Mouse (Mus musculus): ENCODE measurements around the gene Gm13697.
A peak's percentile ranks its signal among the peaks of the same experiment; 100 is the strongest.

The Gm13697 gene

DNA sequence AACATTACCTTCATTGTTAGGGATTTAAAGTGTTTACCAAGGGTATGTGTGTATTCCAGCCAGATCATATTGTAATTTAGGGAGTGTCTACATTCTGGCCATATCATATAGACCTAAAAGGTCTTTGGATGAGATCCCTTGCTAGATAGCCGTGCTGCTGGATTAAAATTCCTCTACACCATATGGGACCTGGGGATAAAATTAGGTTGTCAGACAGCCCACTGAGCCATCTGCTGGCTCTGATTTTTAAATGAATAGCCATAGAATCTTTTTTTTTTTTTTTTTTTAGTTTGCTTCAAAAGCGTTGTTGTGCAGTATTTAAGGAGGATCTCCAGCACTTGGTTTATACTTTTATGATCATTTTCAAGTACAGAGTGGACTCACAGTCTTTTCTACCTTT lies 48.0 kb downstream of the Gm13697 start:
- ATAC-seq (ENCODE audit: low TSS enrichment): peak; percentile 85

DNA sequence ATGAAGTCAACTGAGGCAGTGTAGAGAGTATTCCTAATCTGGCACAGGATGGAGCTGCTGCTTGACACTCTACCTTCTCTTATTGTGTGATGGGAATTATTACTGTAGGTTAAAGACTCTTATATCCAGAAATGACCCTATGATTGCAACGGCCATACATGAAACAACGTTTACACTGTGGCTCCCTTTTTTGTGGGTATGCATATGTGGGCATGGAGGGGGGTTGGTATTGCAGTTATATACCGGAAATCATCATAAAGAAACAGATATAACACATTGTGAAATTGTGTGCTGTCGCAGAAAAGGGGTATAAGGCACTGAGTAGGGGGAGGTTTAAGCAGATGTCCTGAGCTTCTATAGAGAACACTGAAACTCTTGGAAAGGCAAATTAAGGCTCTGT lies 51.5 kb downstream of the Gm13697 start:
- ATAC-seq (ENCODE audit: low TSS enrichment): no peak
